Mouse (Mus musculus) layer of hippocampus, adult 2 months (tissue): ENCODE results near the gene Gm9887. TPM values are rescaled to one million over a fixed set of nuclear protein-coding genes. Genes with fewer than 3 reads are reported as not detected.
A peak's percentile ranks its signal among the peaks of the same experiment; 100 is the strongest.

Experiments
- DNase-seq, 2 experiments: peaks; one replicate each; pipeline ENCODE4 v3.0.0; 2022; ENCODE audit warnings: low spot score in 2 of 2
- H3K27ac ChIP-seq: fragments of 200-600 bp; 2 replicates; pipeline ENCODE4 v1.8.1; 2022
- H3K4me3 ChIP-seq: fragments of 200-600 bp; 2 replicates; pipeline ENCODE4 v1.8.1; 2022; ENCODE audit warnings: mild to moderate bottlenecking
- CTCF ChIP-seq: fragments of 200-600 bp; conservative IDR thresholded peaks from 2 replicates; pipeline ENCODE4 v1.8.1; 2022; ENCODE audit warnings: antibody characterized with exemption, mild to moderate bottlenecking, moderate library complexity
- microRNA-seq, 2 experiments: library from miRNA; unstranded; fragments of <30 nt; microRNA quantifications; one replicate each; pipeline ENCODE4 v1.2.0; 2021
- total RNA-seq, 2 experiments: library from RNA; stranded (reverse); gene quantifications; 2 replicates each; pipeline ENCODE4 v1.2.3; 2021

The Gm9887 gene
- total RNA-seq, 2 experiments from 2014 or later, result 0.61 to 1.1 TPM

GRCm38 (mm10) chr12:69362388-69362787, 9.9 kb downstream of the Gm9887 start:
- H3K4me3 ChIP-seq, result peak overlapping the region; percentile 70
- H3K27ac ChIP-seq, result no peak overlapping the region
- no peak for TF ChIP-seq CTCF

DNA sequence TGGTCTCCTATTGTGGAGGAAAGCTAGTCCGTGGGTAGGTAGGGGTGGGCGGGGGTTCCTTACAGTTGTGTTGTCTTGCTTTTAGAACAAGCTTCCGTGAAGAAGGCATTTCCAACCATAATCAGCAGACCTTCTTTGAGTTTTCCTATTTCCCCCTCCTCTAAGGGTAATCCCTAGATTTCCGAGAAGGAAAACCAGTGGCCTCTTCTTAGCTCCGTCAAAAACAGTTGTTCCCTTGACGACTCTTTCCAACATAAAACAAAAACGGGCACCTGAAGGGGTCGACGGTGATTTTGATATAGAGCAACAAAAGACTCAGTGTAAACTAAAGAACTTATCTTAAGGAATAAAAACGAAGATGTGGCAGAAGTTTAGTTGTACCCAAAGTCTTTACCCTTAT, 10.3 kb downstream of the Gm9887 start:
- TF ChIP-seq CTCF, result no peak
- no peak for DNase-seq
- H3K27ac ChIP-seq, result peak overlapping the region; percentile 94

More at GRCm38 (mm10) chr12:69362388-69362787, 9.9 kb downstream of the Gm9887 start:
- no peak for DNase-seq

DNA sequence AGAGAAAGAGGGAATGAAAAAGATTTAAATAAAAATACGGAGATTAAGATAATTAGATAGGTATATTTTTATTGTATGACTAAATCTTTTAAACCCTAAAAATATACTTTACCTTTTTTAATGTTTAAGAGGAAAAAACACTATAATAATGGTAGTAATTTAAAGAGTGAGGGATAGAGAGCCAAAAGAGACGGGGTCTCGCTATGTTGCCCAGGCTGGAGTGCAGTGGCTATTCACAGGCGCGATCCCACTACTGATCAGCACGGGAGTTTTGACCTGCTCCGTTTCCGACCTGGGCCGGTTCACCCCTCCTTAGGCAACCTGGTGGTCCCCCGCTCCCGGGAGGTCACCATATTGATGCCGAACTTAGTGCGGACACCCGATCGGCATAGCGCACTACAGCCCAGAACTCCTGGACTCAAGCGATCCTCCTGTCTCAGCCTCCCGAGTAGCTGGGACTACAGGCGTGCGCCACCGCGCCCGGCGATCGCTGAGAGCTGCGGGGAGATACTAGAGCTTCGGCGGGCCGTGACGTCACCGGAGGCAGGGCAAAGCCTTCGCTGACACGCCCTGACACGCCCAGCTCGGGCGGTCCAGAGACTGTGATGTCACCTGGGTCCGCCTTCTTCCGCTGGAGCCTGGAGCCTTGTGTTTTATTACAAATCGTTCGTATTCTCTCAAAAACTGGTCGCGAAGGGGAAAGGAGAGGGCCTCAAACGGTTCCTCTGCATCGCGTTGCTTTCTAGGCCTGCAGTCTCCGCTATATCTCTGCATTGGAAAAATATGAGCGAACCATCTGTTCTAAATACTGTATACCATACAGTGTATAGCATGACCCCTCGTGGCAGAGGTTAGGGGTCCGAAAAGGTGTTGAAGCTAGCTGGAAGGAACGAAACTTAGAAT, 11.0 kb downstream of the Gm9887 start:
- TF ChIP-seq CTCF, result peak; percentile 50
- Histone ChIP-seq H3K27ac (peak overlapping the region; percentile 94), H3K4me3 (peak overlapping the region; percentile 70)
- peak; percentile 98 to 100 for DNase-seq

More for the DNA sequence above, 10.3 kb downstream of the Gm9887 start:
- H3K4me3 ChIP-seq, result peak overlapping the region; percentile 70

DNA sequence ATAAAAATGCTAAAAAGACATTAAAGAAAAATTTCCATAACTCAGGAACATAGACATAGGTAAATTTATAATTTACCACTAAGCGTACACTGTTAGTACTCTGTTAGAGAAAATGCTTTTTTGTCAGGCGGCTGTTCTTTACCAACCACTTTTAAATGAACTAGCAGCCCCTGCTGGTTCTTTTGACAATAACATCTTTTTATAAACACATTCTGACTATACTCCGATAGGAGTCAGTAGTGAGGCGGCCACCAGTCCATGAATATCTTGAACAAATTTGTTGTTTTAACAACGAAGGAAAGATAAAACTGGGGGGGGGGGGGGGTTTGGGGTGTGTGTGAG, 11.6 kb downstream of the Gm9887 start:
- Histone ChIP-seq H3K27ac (no peak overlapping the region; the same call in 1 of the 2 replicates), H3K4me3 (no peak overlapping the region)
- peak; percentile 87 for TF ChIP-seq CTCF
- DNase-seq, result peak; percentile 56 to 67

GRCm38 (mm10) chr12:69357300-69357646, 15.0 kb downstream of the Gm9887 start:
- H3K27ac ChIP-seq, result peak overlapping the region; percentile 87
- DNase-seq, result no peak
- TF ChIP-seq CTCF, result no peak
- peak overlapping the region; percentile 56 for H3K4me3 ChIP-seq

GRCm38 (mm10) chr12:69356546-69357299, 15.5 kb downstream of the Gm9887 start, which contains the start of gene Nemf:
Gene Nemf (minus strand): TSS chr12:69357165.
- no peak for TF ChIP-seq CTCF
- peak; percentile 84 to 88 for DNase-seq
- peak within 1 kb of the TSS; percentile 87 for H3K27ac ChIP-seq
- H3K4me3 ChIP-seq, result peak within 1 kb of the TSS; percentile 56

GRCm38 (mm10) chr12:69351685-69352084, 20.6 kb downstream of the Gm9887 start:
- DNase-seq, result no peak
- Histone ChIP-seq H3K27ac (no peak overlapping the region), H3K4me3 (no peak overlapping the region)
- peak; percentile 63 for TF ChIP-seq CTCF

DNA sequence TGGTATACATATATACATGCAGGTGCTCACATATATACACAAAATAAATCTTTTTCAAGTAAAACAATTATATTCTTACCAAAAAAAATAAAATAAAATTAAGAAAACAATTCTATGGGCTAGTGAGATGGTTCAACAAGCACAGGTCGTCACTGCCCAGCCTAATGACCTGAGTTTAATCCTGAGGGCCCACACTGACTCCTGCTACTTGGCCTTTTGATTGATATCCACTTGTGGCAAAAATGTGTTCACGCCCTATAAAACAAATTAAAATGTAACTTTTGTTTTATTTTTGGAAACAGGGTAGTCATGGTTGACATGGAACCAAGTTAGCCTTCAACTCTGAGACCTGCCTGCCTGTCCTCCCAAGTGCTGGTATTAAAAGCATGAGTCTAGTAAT, 22.3 kb downstream of the Gm9887 start:
- no peak for DNase-seq
- Histone ChIP-seq H3K4me3 (no peak overlapping the region), H3K27ac (no peak overlapping the region)
- no peak for TF ChIP-seq CTCF

GRCm38 (mm10) chr12:69333547-69333946, 38.7 kb downstream of the Gm9887 start:
- peak in 1 of 2 experiments; percentile 22 for DNase-seq
- peak; percentile 78 for TF ChIP-seq CTCF
- Histone ChIP-seq H3K27ac (no peak overlapping the region), H3K4me3 (no peak overlapping the region)

- no peak for TF ChIP-seq CTCF
- Histone ChIP-seq H3K4me3 (no peak overlapping the region), H3K27ac (no peak overlapping the region)
- no peak for DNase-seq
These were observed 40.1 kb downstream of the Gm9887 start for GRCm38 (mm10) chr12:69332147-69332546.

- no peak for DNase-seq
- no peak for TF ChIP-seq CTCF
- H3K4me3 ChIP-seq, result no peak overlapping the region
- no peak overlapping the region for H3K27ac ChIP-seq
These were observed 41.1 kb downstream of the Gm9887 start for GRCm38 (mm10) chr12:69331187-69331586.

Small RNA genes within 50 kb of the gene (microRNA-seq; reads per million reads assigned to microRNA genes)
- 0 reads per million in 2 experiments for gene Gm47299
- 0 reads per million in 2 experiments for gene Gm47305

Other genes starting within 250 kb of the Gm9887 start
- 1,000 to 10,000 TPM; 1,229 to 1,249 TPM for gene Rps29, start 213.3 kb downstream of the Gm9887 start, total RNA-seq
- gene Lrr1, start 203.6 kb downstream of the Gm9887 start, total RNA-seq, result not detected
- 100 to 1,000 TPM; 184 to 187 TPM for gene Rpl36al, start 188.4 kb downstream of the Gm9887 start, total RNA-seq
- 10 to 100 TPM; 25.6 to 28.2 TPM for gene Mgat2, start 188.3 kb downstream of the Gm9887 start, total RNA-seq
- 1 to 10 TPM; 3.8 to 4.1 TPM for gene Gm49383, start 175.4 kb downstream of the Gm9887 start, total RNA-seq
- 1 to 10 TPM; 1.9 TPM for gene Dnaaf2, start 174.0 kb downstream of the Gm9887 start, total RNA-seq
- 1 to 10 TPM; 3.5 to 5.1 TPM for gene Gm49384, start 168.2 kb downstream of the Gm9887 start, total RNA-seq
- under 1 TPM; 0.72 to 0.76 TPM for gene Pole2, start 144.3 kb downstream of the Gm9887 start, total RNA-seq
- 10 to 100 TPM; 17.5 to 18.6 TPM for gene Klhdc1, start 131.3 kb downstream of the Gm9887 start, total RNA-seq
- gene Klhdc2, start 75.8 kb downstream of the Gm9887 start, total RNA-seq, result 100 to 1,000 TPM; 115 to 125 TPM
- 10 to 100 TPM; 50.0 to 50.2 TPM for gene Nemf, start 15.3 kb downstream of the Gm9887 start, total RNA-seq
- 10 to 100 TPM; 50.1 to 50.3 TPM for gene Arf6, start 308 bp downstream of the Gm9887 start, total RNA-seq
- 10 to 100 TPM; 18.1 TPM for gene Vcpkmt, start 210.6 kb upstream of the Gm9887 start, total RNA-seq